ENCODE assay signal across 10 mouse cellular contexts in the genomic region with DNA sequence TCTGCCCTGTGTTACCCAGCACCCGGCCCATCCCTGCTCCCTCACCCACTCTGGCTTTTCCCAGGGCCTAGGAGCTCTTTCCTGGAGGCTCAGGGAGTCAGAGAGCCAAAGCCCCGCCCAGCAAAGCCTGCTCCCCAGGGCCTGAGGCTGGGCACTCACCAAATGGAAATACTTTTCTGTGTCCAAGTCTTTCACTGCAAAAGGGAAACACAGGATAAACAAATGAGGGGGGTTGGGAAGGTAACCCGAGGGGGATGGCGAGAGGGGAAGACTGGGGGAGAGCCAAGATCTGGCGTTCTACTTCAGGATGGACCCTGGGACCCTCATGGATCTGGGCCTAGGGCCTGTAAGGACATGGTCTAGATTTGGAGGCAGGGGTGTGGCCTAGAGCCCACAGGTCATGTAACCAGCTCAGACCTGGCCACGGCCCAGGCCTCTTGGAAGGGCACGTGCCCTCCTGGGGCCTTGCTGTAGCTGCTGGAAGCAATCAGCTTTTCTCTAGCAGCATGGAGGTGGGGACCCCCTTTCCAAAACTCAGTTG. TPM values are rescaled to one million over a fixed set of nuclear protein-coding genes. Genes with fewer than 3 reads are reported as not detected.
DNase-seq lines count a peak whose midpoint lies in the region; ATAC-seq and TF ChIP-seq lines count a peak whose summit lies in the region.
"Had no signal": no experiment of that assay in that cellular context is flagged by ENCODE, and none has a peak within 500 bp of the region (broad histone marks: within the 10 kb centered on the region; RNA-seq: fewer than 3 reads in every experiment).

No protein-coding gene starts in this region.

- no peak overlapping the region for H3K27ac ChIP-seq in liver, embryonic 11.5 days (ENCODE audit: low read depth, low read length)
- H3K27ac ChIP-seq: hindbrain, embryonic 15.5 days; neural tube, embryonic 12.5 days had no signal

- TF ChIP-seq CTCF in C2C12 (IDR thresholded peaks at IDR 0.05; ENCODE audit: control insufficient read depth, insufficient read depth, insufficient read length), result no peak

- DNase-seq in adrenal gland, postnatal 25 days, result peak; percentile 79
- DNase-seq in heart, adult 18-20 months, result peak; percentile 95
- peak; percentile 71 to 78 for DNase-seq in kidney, postnatal 4 days
- peak; percentile 86 for DNase-seq in testis, postnatal 10 days (ENCODE audit: low spot score)
- no peak for DNase-seq in left cerebral cortex, postnatal 14 days (ENCODE audit: low spot score in 2 of 2)
- DNase-seq in liver, embryonic 11.5 days (ENCODE audit: low spot score), result no peak
- DNase-seq in retina, postnatal 1 day, result no peak

- no peaks in the 10 kb centered on the region for H3K9me3 ChIP-seq in liver, embryonic 11.5 days (ENCODE audit: control insufficient read depth, low read length)
- H3K9me3 ChIP-seq: hindbrain, embryonic 15.5 days; neural tube, embryonic 12.5 days had no signal

- WGBS in liver, embryonic 11.5 days, result 77% methylated on average over 7 of the region's 7 CpGs

- H3K4me2 ChIP-seq in liver, embryonic 11.5 days, result no peak overlapping the region
- H3K4me2 ChIP-seq: hindbrain, embryonic 15.5 days; neural tube, embryonic 12.5 days had no signal

- H3K4me1 ChIP-seq in liver, embryonic 11.5 days (replicated peaks; ENCODE audit: control insufficient read depth, insufficient read depth, low read length), result peaks cover 9% of the 10 kb centered on the region

- H3K79me3 ChIP-seq in C2C12 (ENCODE audit: low read depth), result no peaks in the 10 kb centered on the region

- H3K9ac ChIP-seq in liver, embryonic 11.5 days (ENCODE audit: low read depth, low read length), result no peak overlapping the region
- H3K9ac ChIP-seq: hindbrain, embryonic 15.5 days; neural tube, embryonic 12.5 days had no signal

- ATAC-seq in liver, embryonic 11.5 days (replicated peaks; ENCODE audit: low FRiP score), result no peak

- H3ac ChIP-seq in C2C12 (ENCODE audit: control insufficient read depth, insufficient read length, low read depth), result no peak overlapping the region

- intact Hi-C loops in left cerebral cortex, postnatal 14 days (cut with DNase I), result no loop called here

- H3K36me3 ChIP-seq in C2C12 (ENCODE audit: control insufficient read depth, insufficient read depth), result peaks cover 13% of the 10 kb centered on the region
- peaks cover 3% of the 10 kb centered on the region; the same call in 1 of the 2 replicates for H3K36me3 ChIP-seq in liver, embryonic 11.5 days (ENCODE audit: control insufficient read depth, insufficient read depth, low read length)
- H3K36me3 ChIP-seq: hindbrain, embryonic 15.5 days; neural tube, embryonic 12.5 days had no signal

- no peaks in the 10 kb centered on the region for H3K27me3 ChIP-seq in C2C12 (ENCODE audit: control insufficient read depth, insufficient read depth, insufficient read length)
- no peaks in the 10 kb centered on the region for H3K27me3 ChIP-seq in liver, embryonic 11.5 days (replicated peaks; ENCODE audit: control insufficient read depth, insufficient read depth, low read length)
- H3K27me3 ChIP-seq: hindbrain, embryonic 15.5 days; neural tube, embryonic 12.5 days had no signal

- H3K79me2 ChIP-seq in C2C12 (ENCODE audit: control insufficient read depth, insufficient read depth), result no peaks in the 10 kb centered on the region

- H3K4me3 ChIP-seq in C2C12 (ENCODE audit: insufficient read depth, poor library complexity, severe bottlenecking), result no peak overlapping the region
- no peak overlapping the region for H3K4me3 ChIP-seq in liver, embryonic 11.5 days (ENCODE audit: low read depth, low read length)
- H3K4me3 ChIP-seq: hindbrain, embryonic 15.5 days; neural tube, embryonic 12.5 days had no signal

TF ChIP-seq in C2C12, 6 proteins besides CTCF, POLR2A, EP300 and RAD21:
- no peak for TF ChIP-seq MYOD1 (IDR thresholded peaks at IDR 0.05; ENCODE audit: control insufficient read depth, insufficient read length, low read depth)
- no peak for TF ChIP-seq CEBPB (IDR thresholded peaks at IDR 0.05; ENCODE audit: low read depth)
- no peak for TF ChIP-seq MAX (IDR thresholded peaks at IDR 0.05)
- TF ChIP-seq FOSL1 (IDR thresholded peaks at IDR 0.05; ENCODE audit: insufficient read depth, low read length, poor library complexity, severe bottlenecking), result no peak
- TF ChIP-seq MYOG (IDR thresholded peaks at IDR 0.05; ENCODE audit: control insufficient read depth, extremely low read depth, insufficient read length), result no peak
- peak; percentile 9 for TF ChIP-seq USF1 (IDR thresholded peaks at IDR 0.05; ENCODE audit: low read depth)
TF ChIP-seq in C2C12: peak in this region for 1.

RNA-seq across cellular contexts. Expression of a gene that starts 14.5 kb away (rescaled TPM):
- polyA plus RNA-seq in C2C12 (2012; fragmentation: generic; extraction: Trizol), result not detected
- total RNA-seq in adrenal gland, postnatal 25 days (2021), result not detected in 2 replicates
- not detected for total RNA-seq in heart, adult 18-20 months (2021)
- total RNA-seq in left cerebral cortex, postnatal 14 days (2021), result not detected
- not detected in 2 replicates for polyA plus RNA-seq in liver, embryonic 11.5 days (2014; fragmentation: Nextera tagmentation; extraction: Ambion mirVana)
- polyA plus RNA-seq: hindbrain, embryonic 15.5 days; neural tube, embryonic 12.5 days had no signal

RNA-seq across cellular contexts. Expression of a gene that starts 27.7 kb away (rescaled TPM):
- polyA plus RNA-seq in C2C12 (2012; fragmentation: generic; extraction: Trizol), result 0.01 TPM
- 0.94 and 1.9 TPM in 2 replicates for total RNA-seq in adrenal gland, postnatal 25 days (2021)
- not detected for total RNA-seq in heart, adult 18-20 months (2021)
- under 1 TPM; 0.25 to 0.64 TPM for total RNA-seq in left cerebral cortex, postnatal 14 days (2021)
- 0.06 TPM in 1 of 2 replicates, not detected in the other for polyA plus RNA-seq in liver, embryonic 11.5 days (2014; fragmentation: Nextera tagmentation; extraction: Ambion mirVana)

RNA-seq across cellular contexts. Expression of a gene that starts 35.6 kb away (rescaled TPM):
- polyA plus RNA-seq in C2C12 (2012; fragmentation: generic; extraction: Trizol), result 14.8 TPM
- total RNA-seq in adrenal gland, postnatal 25 days (2021), result 170 and 214 TPM in 2 replicates
- 10 to 100 TPM; 54.6 to 68.7 TPM for total RNA-seq in heart, adult 18-20 months (2021)
- total RNA-seq in left cerebral cortex, postnatal 14 days (2021), result 100 to 1,000 TPM; 156 to 174 TPM
- polyA plus RNA-seq in liver, embryonic 11.5 days (2014; fragmentation: Nextera tagmentation; extraction: Ambion mirVana), result 25.6 and 27.8 TPM in 2 replicates

Comparison
In these comparisons a context has a peak if more than half of its experiments do, and no peak if none do; other contexts are left out.
1. DNase-seq: peak in adrenal gland, postnatal 25 days (single experiment), heart, adult 18-20 months (2 of 2), kidney, postnatal 4 days (2 of 2) and testis, postnatal 10 days (single experiment); none in left cerebral cortex, postnatal 14 days (0 of 2), liver, embryonic 11.5 days (single experiment) and retina, postnatal 1 day (single experiment).